Mouse (Mus musculus): Measurements from ENCODE around the gene Foxn1. TPM values are rescaled to one million over a fixed set of nuclear protein-coding genes. Genes with fewer than 3 reads are reported as not detected.
A peak's percentile ranks its signal among the peaks of the same experiment; 100 is the strongest.

Foxn1 gene
- polyA plus RNA-seq, 1 experiment from 2014 or later: not detected

GRCm38 (mm10) chr11:78385776-78386175, 582 bp downstream of the Foxn1 start:
- H3K27ac ChIP-seq (ENCODE audit: low read depth, low read length): no peak overlapping the region
- no peak overlapping the region for H3K4me3 ChIP-seq (ENCODE audit: low read depth, low read length)
- WGBS: 90% methylated on average over 10 of the region's 10 CpGs
- no peak overlapping the region for H3K4me2 ChIP-seq (ENCODE audit: low read length)
- ATAC-seq (no peak), DNase-seq (ENCODE audit: low spot score) (no peak)
- H3K36me3 ChIP-seq (ENCODE audit: control insufficient read depth, insufficient read depth, low read length): no peaks in the 10 kb centered on the region
- H3K4me1 ChIP-seq (ENCODE audit: control insufficient read depth, insufficient read depth, low read length): no peaks in the 10 kb centered on the region
- no peaks in the 10 kb centered on the region for H3K27me3 ChIP-seq (replicated peaks; ENCODE audit: control insufficient read depth, insufficient read depth, low read length)
- H3K9ac ChIP-seq (ENCODE audit: low read length): no peak overlapping the region
- no peaks in the 10 kb centered on the region for H3K9me3 ChIP-seq (replicated peaks; ENCODE audit: control insufficient read depth, low read length)

GRCm38 (mm10) chr11:78382701-78383100, 3.7 kb downstream of the Foxn1 start:
- Histone ChIP-seq H3K9me3 (replicated peaks; ENCODE audit: control insufficient read depth, low read length) (no peaks in the 10 kb centered on the region), H3K4me2 (ENCODE audit: low read length) (no peak overlapping the region), H3K27ac (ENCODE audit: low read depth, low read length) (no peak overlapping the region), H3K4me3 (ENCODE audit: low read depth, low read length) (no peak overlapping the region), H3K27me3 (replicated peaks; ENCODE audit: control insufficient read depth, insufficient read depth, low read length) (no peaks in the 10 kb centered on the region), H3K36me3 (ENCODE audit: control insufficient read depth, insufficient read depth, low read length) (no peaks in the 10 kb centered on the region), H3K4me1 (ENCODE audit: control insufficient read depth, insufficient read depth, low read length) (no peaks in the 10 kb centered on the region), H3K9ac (ENCODE audit: low read length) (no peak overlapping the region)
- ATAC-seq (no peak), DNase-seq (ENCODE audit: low spot score) (no peak)
- 34% methylated on average over 5 of the region's 5 CpGs for WGBS

GRCm38 (mm10) chr11:78382286-78382685, 4.1 kb downstream of the Foxn1 start:
- Histone ChIP-seq H3K36me3 (ENCODE audit: control insufficient read depth, insufficient read depth, low read length) (no peaks in the 10 kb centered on the region), H3K4me2 (ENCODE audit: low read length) (no peak overlapping the region), H3K9ac (ENCODE audit: low read length) (no peak overlapping the region), H3K27me3 (replicated peaks; ENCODE audit: control insufficient read depth, insufficient read depth, low read length) (no peaks in the 10 kb centered on the region), H3K4me3 (ENCODE audit: low read depth, low read length) (no peak overlapping the region), H3K4me1 (ENCODE audit: control insufficient read depth, insufficient read depth, low read length) (no peaks in the 10 kb centered on the region), H3K27ac (ENCODE audit: low read depth, low read length) (no peak overlapping the region), H3K9me3 (replicated peaks; ENCODE audit: control insufficient read depth, low read length) (no peaks in the 10 kb centered on the region)
- DNase-seq (ENCODE audit: low spot score) (no peak), ATAC-seq (no peak)
- WGBS: 85% methylated on average over 7 of the region's 7 CpGs

- no peak overlapping the region for H3K4me2 ChIP-seq (ENCODE audit: low read length)
- no peaks in the 10 kb centered on the region for H3K4me1 ChIP-seq (ENCODE audit: control insufficient read depth, insufficient read depth, low read length)
- no peaks in the 10 kb centered on the region for H3K9me3 ChIP-seq (replicated peaks; ENCODE audit: control insufficient read depth, low read length)
- no peaks in the 10 kb centered on the region for H3K36me3 ChIP-seq (ENCODE audit: control insufficient read depth, insufficient read depth, low read length)
- no peak overlapping the region for H3K4me3 ChIP-seq (ENCODE audit: low read depth, low read length)
- 91% methylated on average over 3 of the region's 3 CpGs for WGBS
- no peak for DNase-seq (ENCODE audit: low spot score)
- H3K27me3 ChIP-seq (replicated peaks; ENCODE audit: control insufficient read depth, insufficient read depth, low read length): no peaks in the 10 kb centered on the region
- no peak overlapping the region for H3K27ac ChIP-seq (ENCODE audit: low read depth, low read length)
- no peak overlapping the region for H3K9ac ChIP-seq (ENCODE audit: low read length)
- ATAC-seq: no peak
Observed at GRCm38 (mm10) chr11:78380996-78381395, 5.4 kb downstream of the Foxn1 start.

GRCm38 (mm10) chr11:78380351-78380750, 6.0 kb downstream of the Foxn1 start:
- Histone ChIP-seq H3K9me3 (replicated peaks; ENCODE audit: control insufficient read depth, low read length) (no peaks in the 10 kb centered on the region), H3K27ac (ENCODE audit: low read depth, low read length) (no peak overlapping the region), H3K4me3 (ENCODE audit: low read depth, low read length) (no peak overlapping the region), H3K36me3 (ENCODE audit: control insufficient read depth, insufficient read depth, low read length) (no peaks in the 10 kb centered on the region), H3K9ac (ENCODE audit: low read length) (no peak overlapping the region), H3K27me3 (replicated peaks; ENCODE audit: control insufficient read depth, insufficient read depth, low read length) (no peaks in the 10 kb centered on the region), H3K4me2 (ENCODE audit: low read length) (no peak overlapping the region), H3K4me1 (ENCODE audit: control insufficient read depth, insufficient read depth, low read length) (no peaks in the 10 kb centered on the region)
- no peak for ATAC-seq
- WGBS: 59% methylated on average over 4 of the region's 4 CpGs
- peak; percentile 28 for DNase-seq (ENCODE audit: low spot score)

GRCm38 (mm10) chr11:78377549-78378159, 8.7 kb downstream of the Foxn1 start:
- Histone ChIP-seq H3K9ac (ENCODE audit: low read length) (no peak overlapping the region), H3K9me3 (replicated peaks; ENCODE audit: control insufficient read depth, low read length) (no peaks in the 10 kb centered on the region), H3K27me3 (replicated peaks; ENCODE audit: control insufficient read depth, insufficient read depth, low read length) (no peaks in the 10 kb centered on the region), H3K4me3 (ENCODE audit: low read depth, low read length) (no peak overlapping the region), H3K36me3 (ENCODE audit: control insufficient read depth, insufficient read depth, low read length) (no peaks in the 10 kb centered on the region), H3K27ac (ENCODE audit: low read depth, low read length) (no peak overlapping the region), H3K4me2 (ENCODE audit: low read length) (no peak overlapping the region), H3K4me1 (ENCODE audit: control insufficient read depth, insufficient read depth, low read length) (no peaks in the 10 kb centered on the region)
- no peak for DNase-seq (ENCODE audit: low spot score)
- WGBS: 42% methylated on average over 8 of the region's 12 CpGs
- ATAC-seq: no peak

- Histone ChIP-seq H3K36me3 (ENCODE audit: control insufficient read depth, insufficient read depth, low read length) (no peaks in the 10 kb centered on the region), H3K9me3 (replicated peaks; ENCODE audit: control insufficient read depth, low read length) (no peaks in the 10 kb centered on the region), H3K27ac (ENCODE audit: low read depth, low read length) (no peak overlapping the region), H3K4me1 (ENCODE audit: control insufficient read depth, insufficient read depth, low read length) (no peaks in the 10 kb centered on the region), H3K4me3 (ENCODE audit: low read depth, low read length) (no peak overlapping the region), H3K4me2 (ENCODE audit: low read length) (no peak overlapping the region), H3K9ac (ENCODE audit: low read length) (no peak overlapping the region), H3K27me3 (replicated peaks; ENCODE audit: control insufficient read depth, insufficient read depth, low read length) (no peaks in the 10 kb centered on the region)
- WGBS: 90% methylated on average over 8 of the region's 8 CpGs
- ATAC-seq: no peak
- no peak for DNase-seq (ENCODE audit: low spot score)
Observed at GRCm38 (mm10) chr11:78374147-78374546, 12.2 kb downstream of the Foxn1 start.

- Histone ChIP-seq H3K9ac (ENCODE audit: low read length) (no peak overlapping the region), H3K4me1 (ENCODE audit: control insufficient read depth, insufficient read depth, low read length) (no peaks in the 10 kb centered on the region), H3K4me3 (ENCODE audit: low read depth, low read length) (no peak overlapping the region), H3K9me3 (replicated peaks; ENCODE audit: control insufficient read depth, low read length) (no peaks in the 10 kb centered on the region), H3K4me2 (ENCODE audit: low read length) (no peak overlapping the region), H3K27me3 (replicated peaks; ENCODE audit: control insufficient read depth, insufficient read depth, low read length) (no peaks in the 10 kb centered on the region), H3K27ac (ENCODE audit: low read depth, low read length) (no peak overlapping the region), H3K36me3 (ENCODE audit: control insufficient read depth, insufficient read depth, low read length) (no peaks in the 10 kb centered on the region)
- WGBS: 67% methylated on average over 7 of the region's 7 CpGs
- DNase-seq (ENCODE audit: low spot score) (no peak), ATAC-seq (no peak)
Observed at GRCm38 (mm10) chr11:78372610-78373009, 13.7 kb downstream of the Foxn1 start.

GRCm38 (mm10) chr11:78372166-78372565, 14.2 kb downstream of the Foxn1 start:
- Histone ChIP-seq H3K4me3 (ENCODE audit: low read depth, low read length) (no peak overlapping the region), H3K4me1 (ENCODE audit: control insufficient read depth, insufficient read depth, low read length) (no peaks in the 10 kb centered on the region), H3K9me3 (replicated peaks; ENCODE audit: control insufficient read depth, low read length) (no peaks in the 10 kb centered on the region), H3K9ac (ENCODE audit: low read length) (no peak overlapping the region), H3K4me2 (ENCODE audit: low read length) (no peak overlapping the region), H3K36me3 (ENCODE audit: control insufficient read depth, insufficient read depth, low read length) (no peaks in the 10 kb centered on the region), H3K27ac (ENCODE audit: low read depth, low read length) (no peak overlapping the region), H3K27me3 (replicated peaks; ENCODE audit: control insufficient read depth, insufficient read depth, low read length) (no peaks in the 10 kb centered on the region)
- no peak for ATAC-seq
- DNase-seq (ENCODE audit: low spot score): no peak
- 90% methylated on average over 3 of the region's 3 CpGs for WGBS

Measured in forebrain, embryonic 14.5 days (tissue).